Mouse (Mus musculus) stomach, postnatal 0 days (tissue): Measurements from ENCODE around the gene Erich6.
A peak's percentile ranks its signal among the peaks of the same experiment; 100 is the strongest.

ENCODE experiments used
- CTCF ChIP-seq: IDR thresholded peaks from 2 replicates; pipeline ENCODE4 v1.5.1; 2016; ENCODE audit warnings: antibody characterized with exemption, low read depth, mild to moderate bottlenecking, moderate library complexity
- EP300 ChIP-seq: optimal IDR thresholded peaks from 2 replicates; pipeline ENCODE3; 2016; ENCODE audit warnings: antibody characterized with exemption

- TF ChIP-seq CTCF (peak; percentile 73), EP300 (no peak)
These were observed 20.3 kb upstream of the Erich6 start for GRCm38 (mm10) chr3:58657356-58657755.
